Mouse (Mus musculus) layer of hippocampus, adult 2 months (tissue): ENCODE results near the gene Bok. TPM values are rescaled to one million over a fixed set of nuclear protein-coding genes. Genes with fewer than 3 reads are reported as not detected.
"Not testable (repeated sequence)": the region's sequence is repeated elsewhere in the genome, so short reads cannot be mapped to it uniquely, and the experiment has no call there.

Experiments
- DNase-seq, 2 experiments: peaks; one replicate each; pipeline ENCODE4 v3.0.0; 2022; ENCODE audit warnings: low spot score in 2 of 2
- H3K27ac ChIP-seq: fragments of 200-600 bp; 2 replicates; pipeline ENCODE4 v1.8.1; 2022
- H3K4me3 ChIP-seq: fragments of 200-600 bp; 2 replicates; pipeline ENCODE4 v1.8.1; 2022; ENCODE audit warnings: mild to moderate bottlenecking
- CTCF ChIP-seq: fragments of 200-600 bp; conservative IDR thresholded peaks from 2 replicates; pipeline ENCODE4 v1.8.1; 2022; ENCODE audit warnings: antibody characterized with exemption, mild to moderate bottlenecking, moderate library complexity
- long read RNA-seq, 2 experiments: library from polyadenylated mRNA; stranded (forward); transcript quantifications; one replicate each; pipeline ENCODE4 v2.0.0; 2021; ENCODE audit warnings: borderline mapping rate in 2 of 2
- total RNA-seq, 2 experiments: library from RNA; stranded (reverse); gene quantifications; 2 replicates each; pipeline ENCODE4 v1.2.3; 2021

Gene Bok
- 10 to 100 TPM; 64.9 to 77.6 TPM for total RNA-seq
- long read RNA-seq, experiment 1, transcript Bok-201 (5 exons, 1,468 nt), result major isoform, 62 of 104 reads
- long read RNA-seq, experiment 1, partial matches to known transcripts, result 39 of 104 reads
- long read RNA-seq, experiment 1, other reads (novel, unspliced or antisense), result 2 of 104 reads
- long read RNA-seq, experiment 2, transcript Bok-201 (5 exons, 1,468 nt), result major isoform, 103 of 150 reads
- long read RNA-seq, experiment 2, partial matches to known transcripts, result 45 of 150 reads
- long read RNA-seq, experiment 2, other reads (novel, unspliced or antisense), result 2 of 150 reads

GRCm38 (mm10) chr1:93685401-93686244 lies at the start of gene Bok:
TSS of gene Bok (plus strand) at chr1:93685660.
- Histone ChIP-seq H3K27ac (peak within 1 kb of the TSS; percentile 82), H3K4me3 (peak within 1 kb of the TSS; percentile 67)
- no peak for TF ChIP-seq CTCF
- peak in 1 of 2 experiments; percentile 27 for DNase-seq

- Histone ChIP-seq H3K4me3 (peak overlapping the region; percentile 100), H3K27ac (peak overlapping the region; percentile 92)
- no peak for DNase-seq
- peak; percentile 59 for TF ChIP-seq CTCF
Observed at GRCm38 (mm10) chr1:93636211-93636897, 49.1 kb upstream of the Bok start.

- DNase-seq, result no peak
- Histone ChIP-seq H3K4me3 (no peak overlapping the region), H3K27ac (no peak overlapping the region)
- TF ChIP-seq CTCF, result no peak
Observed at GRCm38 (mm10) chr1:93641978-93642377, 43.5 kb upstream of the Bok start.

GRCm38 (mm10) chr1:93642692-93643091 lies 42.8 kb upstream of the Bok start:
- H3K4me3 ChIP-seq, result no peak overlapping the region
- TF ChIP-seq CTCF, result no peak
- no peak overlapping the region for H3K27ac ChIP-seq
- DNase-seq, result no peak

- Histone ChIP-seq H3K27ac (no peak overlapping the region), H3K4me3 (no peak overlapping the region)
- DNase-seq, result no peak
- TF ChIP-seq CTCF, result no peak
Observed at GRCm38 (mm10) chr1:93649604-93650172, 35.8 kb upstream of the Bok start.

- no peak for DNase-seq
- H3K27ac ChIP-seq, result no peak overlapping the region
- TF ChIP-seq CTCF, result no peak
- H3K4me3 ChIP-seq, result no peak overlapping the region
Observed at GRCm38 (mm10) chr1:93654275-93654674, 31.2 kb upstream of the Bok start.

GRCm38 (mm10) chr1:93654798-93655197 lies 30.7 kb upstream of the Bok start:
- TF ChIP-seq CTCF, result no peak
- Histone ChIP-seq H3K4me3 (no peak overlapping the region), H3K27ac (no peak overlapping the region)
- no peak for DNase-seq

- Histone ChIP-seq H3K27ac (no peak overlapping the region), H3K4me3 (no peak overlapping the region)
- no peak for TF ChIP-seq CTCF
- DNase-seq, result peak in 1 of 2 experiments; percentile 34
Observed at GRCm38 (mm10) chr1:93656325-93657024, 29.0 kb upstream of the Bok start.

- TF ChIP-seq CTCF, result no peak
- H3K27ac ChIP-seq, result no peak overlapping the region
- H3K4me3 ChIP-seq, result no peak overlapping the region
- no peak for DNase-seq
Observed at GRCm38 (mm10) chr1:93657025-93657360, 28.5 kb upstream of the Bok start.

- not testable (repeated sequence) for H3K4me3 ChIP-seq
Observed at GRCm38 (mm10) chr1:93658559-93658958, 26.9 kb upstream of the Bok start, which contains the start of gene Stk25. TSS of gene Stk25 (minus strand) at chr1:93658659.

GRCm38 (mm10) chr1:93667760-93668400 lies 17.6 kb upstream of the Bok start:
- no peak for TF ChIP-seq CTCF
- no peak overlapping the region for H3K4me3 ChIP-seq
- no peak for DNase-seq
- H3K27ac ChIP-seq, result no peak overlapping the region

More at GRCm38 (mm10) chr1:93658559-93658958, 26.9 kb upstream of the Bok start, which contains the start of gene Stk25:
- H3K27ac ChIP-seq, DNase-seq: not testable (repeated sequence)
